Mouse (Mus musculus): ENCODE data around the gene Fnbp1l.

DNA sequence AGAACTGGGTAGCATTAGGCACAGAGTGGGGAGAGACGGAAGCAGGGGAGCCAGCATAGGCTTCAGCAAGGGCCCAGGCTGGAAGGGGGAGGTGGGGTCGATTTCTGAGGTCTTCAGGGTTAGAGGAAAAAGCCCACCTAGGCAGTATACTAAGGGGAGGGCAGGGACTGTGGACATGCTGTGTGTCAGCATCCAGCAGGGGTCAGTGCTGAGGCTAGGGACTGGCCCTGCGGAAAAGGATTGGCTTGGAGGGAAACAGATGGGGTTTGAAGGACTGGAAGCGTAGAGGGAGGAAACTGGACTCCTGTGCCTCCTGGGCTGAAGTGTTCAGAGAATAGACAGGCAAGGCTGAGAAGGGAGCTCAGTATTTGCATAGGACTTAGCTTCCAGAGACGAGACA, 110.4 kb downstream of the Fnbp1l start:
- TF ChIP-seq GATA1 (IDR thresholded peaks at IDR 0.05; ENCODE audit: low read length): no peak
- TF ChIP-seq TAL1 (IDR thresholded peaks at IDR 0.05; ENCODE audit: low read length): no peak
